Mouse (Mus musculus) liver (tissue): ENCODE measurements around the gene Dhh.
"Not testable (repeated sequence)": the region's sequence is repeated elsewhere in the genome, so short reads cannot be mapped to it uniquely, and the experiment has no call there.

ENCODE experiments used
- DNase-seq: peaks from one replicate; pipeline ENCODE4 v3.0.0-alpha.2; 2020; ENCODE audit warnings: mixed read lengths

The Dhh gene

DNA sequence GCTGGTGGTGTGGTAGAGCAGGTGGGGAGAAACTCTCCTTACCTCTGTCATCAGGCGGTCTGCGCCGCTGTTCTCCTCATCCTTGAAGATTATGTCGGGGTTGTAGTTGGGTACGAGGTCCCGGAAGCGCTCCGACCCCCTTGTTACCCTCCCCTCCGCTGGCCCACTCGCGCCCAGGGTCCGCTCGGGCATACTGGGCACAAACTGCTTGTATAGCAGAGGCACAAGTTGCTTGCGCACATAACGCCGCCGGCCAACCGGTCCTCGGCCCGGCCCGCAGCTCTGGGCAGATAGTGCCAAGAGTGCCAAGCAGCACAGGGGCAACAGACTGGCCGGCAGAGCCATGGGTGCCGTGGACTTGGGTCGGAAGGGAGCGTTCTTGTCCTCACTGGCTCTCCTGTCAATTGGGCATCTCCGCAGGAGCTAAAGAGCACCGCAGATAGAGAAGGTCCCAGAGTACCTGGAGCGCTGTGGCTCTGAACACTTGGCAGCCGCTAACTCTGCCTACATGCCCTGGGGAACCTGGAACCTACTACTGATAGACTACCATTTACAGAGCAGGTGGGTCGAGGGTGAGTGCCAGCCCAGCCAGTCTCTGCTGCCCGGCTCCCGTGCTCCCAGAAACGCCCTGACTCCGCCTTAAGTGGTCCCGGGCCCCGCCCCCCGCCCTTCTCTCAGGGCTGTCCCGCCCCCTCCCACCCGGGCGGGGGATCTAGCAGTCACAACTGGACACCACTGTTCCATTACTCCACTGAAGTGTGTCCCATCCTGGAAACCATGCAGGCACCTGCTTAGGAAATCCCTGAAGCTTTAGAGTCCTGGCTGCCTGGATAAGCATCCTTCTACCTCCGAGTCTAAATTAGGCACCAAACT lies at the start of gene Dhh:
Gene Dhh, minus strand, starts transcription at position 613 of the 873 bp plus-strand sequence.
- DNase-seq = peak; percentile 41

DNA sequence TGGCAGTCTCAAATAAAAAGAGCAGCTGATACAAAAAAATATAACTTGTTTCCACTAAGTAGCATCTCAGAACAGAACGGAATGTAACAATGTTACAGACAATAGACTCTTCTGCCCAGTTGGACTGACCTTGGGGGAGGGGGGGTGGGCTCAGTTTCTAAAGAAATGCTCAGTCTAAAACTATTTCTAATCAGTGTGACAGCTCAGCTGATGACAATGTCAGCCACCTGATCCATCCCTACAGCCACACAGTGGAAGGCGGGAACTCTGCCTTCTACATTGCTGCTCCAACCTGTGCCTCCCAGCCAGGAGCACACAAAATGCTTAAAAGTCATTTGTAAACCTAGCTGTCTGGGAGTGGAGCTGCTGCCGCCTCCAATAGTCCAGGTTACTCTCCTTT lies 49.5 kb upstream of the Dhh start:
- no peak for DNase-seq

DNA sequence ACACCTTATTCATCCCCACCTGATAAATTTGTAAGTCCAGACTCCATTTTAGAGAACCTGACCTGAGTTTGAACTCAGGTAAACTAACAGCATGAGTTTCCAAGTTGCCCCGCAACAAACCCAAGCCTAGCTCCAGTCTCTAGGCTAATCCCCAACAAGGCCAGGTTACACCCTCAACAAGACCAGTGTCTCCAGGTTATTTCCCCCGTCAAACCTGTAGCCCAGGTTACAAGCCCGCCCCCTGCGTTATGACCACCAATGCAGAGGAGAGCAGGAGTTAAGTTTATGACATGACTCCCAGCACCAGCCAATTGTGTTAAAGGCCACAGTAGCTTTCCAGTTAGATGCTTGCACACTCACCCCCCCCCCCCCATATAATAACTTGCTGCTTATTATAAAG lies 44.8 kb upstream of the Dhh start:
- DNase-seq = no peak

DNA sequence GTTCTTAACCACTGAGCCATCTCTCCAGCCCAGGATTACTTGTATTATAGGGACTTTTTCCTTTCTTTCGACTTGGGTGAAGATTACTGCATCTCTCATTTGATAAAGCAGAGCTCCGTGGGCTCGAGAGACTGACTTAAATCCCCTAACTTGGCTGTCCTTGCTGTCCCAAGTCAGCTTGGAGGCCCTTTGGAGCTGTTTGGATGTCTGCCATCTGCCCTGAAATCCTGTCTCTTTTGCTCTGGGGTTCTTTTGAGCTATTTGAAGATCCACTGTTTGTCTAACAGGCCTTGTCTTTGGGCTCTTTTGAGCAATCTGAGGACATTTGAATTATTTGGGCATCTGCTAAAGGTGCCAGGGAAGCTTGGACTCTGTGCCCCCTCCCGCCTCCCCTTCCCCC lies 43.7 kb upstream of the Dhh start:
- no peak for DNase-seq

DNA sequence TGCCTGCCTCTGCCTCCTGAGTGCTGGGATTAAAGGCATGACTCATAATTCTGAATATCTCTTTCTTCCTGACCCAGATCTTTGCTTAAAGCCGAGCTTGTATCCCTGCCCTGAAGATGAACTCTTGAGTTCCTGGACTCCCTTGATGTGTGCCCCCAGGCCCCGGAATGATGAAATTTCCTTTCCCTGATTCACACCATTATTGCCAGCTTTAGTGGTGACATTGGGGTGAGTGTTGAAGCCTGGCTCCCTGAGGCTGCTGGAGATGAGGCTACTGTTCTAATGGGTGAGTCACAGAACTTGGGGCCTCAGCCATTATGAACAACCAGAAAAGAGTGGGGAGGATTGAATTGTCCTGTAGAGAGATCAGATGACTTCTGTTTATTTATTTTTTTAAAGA lies 43.2 kb upstream of the Dhh start:
- DNase-seq = no peak

DNA sequence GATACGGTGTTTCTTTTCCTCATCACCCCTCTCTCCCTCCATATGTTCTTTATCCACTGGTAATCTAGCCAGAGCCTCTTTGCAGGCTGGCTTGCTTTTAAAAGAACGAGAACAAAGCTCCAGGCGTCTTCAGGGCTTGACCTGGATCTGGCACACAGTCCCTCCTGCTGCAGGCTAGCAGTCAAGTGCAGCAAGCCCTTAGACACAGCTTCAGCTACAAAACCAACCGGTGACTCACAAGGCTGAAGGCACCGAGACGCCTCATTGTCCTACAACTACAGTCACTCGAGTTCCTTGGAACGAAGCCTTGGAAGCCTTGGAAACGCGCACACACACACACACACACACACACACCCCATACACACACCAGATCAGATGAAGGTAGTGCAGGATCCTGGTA lies 42.5 kb upstream of the Dhh start:
- no peak for DNase-seq

DNA sequence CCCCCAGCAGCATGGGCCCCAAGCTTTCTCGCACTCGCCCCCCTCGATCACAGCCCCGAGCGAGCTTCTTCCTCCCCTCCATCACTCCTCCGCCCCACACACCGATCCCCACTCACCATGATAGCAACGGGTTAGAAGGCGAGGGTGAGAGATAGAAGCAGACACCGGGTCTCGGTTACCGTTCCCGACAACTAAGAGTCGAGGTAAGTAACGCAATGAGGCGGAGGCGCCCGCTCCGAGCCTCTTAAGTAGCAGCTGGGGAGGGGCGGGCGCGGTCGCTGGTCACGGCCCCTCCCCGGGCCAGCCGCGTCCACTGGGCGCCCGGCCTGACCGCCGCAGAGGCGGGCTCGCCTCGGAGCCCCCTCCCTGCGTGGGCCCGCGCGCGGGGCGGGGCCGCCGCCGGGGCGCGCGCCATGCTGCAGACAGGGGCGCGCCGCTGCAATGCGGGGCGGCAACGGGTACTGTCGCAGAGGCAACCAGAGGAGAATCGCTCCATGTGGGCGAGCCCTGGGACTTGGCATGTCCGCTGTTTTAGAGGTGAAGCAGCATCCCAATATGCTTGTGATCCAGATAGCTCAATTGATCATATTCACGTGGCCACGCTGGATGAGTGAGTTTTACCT lies 36.0 kb upstream of the Dhh start, which contains the start of gene Tuba1b:
Gene Tuba1b, minus strand, starts transcription at position 349 of the 623 bp plus-strand sequence.
- peak; percentile 94 for DNase-seq

DNA sequence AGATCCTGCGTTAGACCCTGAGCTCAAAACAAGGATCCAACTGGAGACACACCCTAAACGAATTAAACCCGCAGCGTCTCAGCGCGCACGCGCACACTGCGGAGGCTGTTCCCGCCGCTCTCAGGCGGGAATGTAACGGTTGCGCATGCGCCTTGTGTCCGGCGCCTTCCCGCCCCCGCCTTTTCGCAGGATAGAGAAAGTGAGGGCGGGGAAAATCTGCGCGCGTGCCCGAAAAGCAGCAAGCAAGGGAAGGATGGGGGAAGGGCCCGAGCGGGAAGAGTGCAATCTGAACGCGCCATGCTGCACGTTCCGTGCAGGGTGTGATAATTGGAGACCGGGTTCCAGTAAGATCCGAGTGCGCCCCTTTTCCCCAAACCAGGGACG lies 35.5 kb upstream of the Dhh start:
- DNase-seq = peak; percentile 97

DNA sequence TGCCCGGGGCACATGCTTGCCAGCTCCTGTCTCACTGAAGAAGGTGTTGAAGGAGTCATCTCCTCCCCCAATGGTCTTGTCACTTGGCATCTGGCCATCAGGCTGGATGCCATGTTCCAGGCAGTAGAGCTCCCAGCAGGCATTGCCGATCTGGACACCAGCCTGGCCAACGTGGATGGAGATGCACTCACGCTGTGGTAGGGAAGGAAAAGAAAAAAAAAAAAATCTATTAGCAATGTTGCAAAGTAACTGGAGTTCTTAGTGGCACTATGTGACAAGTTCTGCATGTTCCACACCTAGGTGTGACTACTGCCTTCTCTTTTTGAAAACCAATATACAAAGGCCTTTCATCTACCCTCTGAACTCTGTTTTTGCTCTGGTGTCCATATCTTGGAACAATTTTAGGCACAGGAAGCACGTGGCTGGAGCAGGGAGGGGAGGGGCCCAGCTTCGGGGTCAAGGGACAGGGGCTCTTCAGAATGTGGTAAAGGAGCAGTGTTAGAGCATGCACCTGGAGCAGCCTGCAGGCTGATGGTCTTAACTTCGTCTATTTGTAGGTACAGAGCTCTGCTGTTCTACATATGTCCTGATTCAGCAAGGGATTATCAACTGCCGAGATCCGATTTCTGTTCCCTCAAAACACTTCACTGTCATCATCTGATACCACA lies 34.8 kb upstream of the Dhh start:
- DNase-seq = peak; percentile 41

DNA sequence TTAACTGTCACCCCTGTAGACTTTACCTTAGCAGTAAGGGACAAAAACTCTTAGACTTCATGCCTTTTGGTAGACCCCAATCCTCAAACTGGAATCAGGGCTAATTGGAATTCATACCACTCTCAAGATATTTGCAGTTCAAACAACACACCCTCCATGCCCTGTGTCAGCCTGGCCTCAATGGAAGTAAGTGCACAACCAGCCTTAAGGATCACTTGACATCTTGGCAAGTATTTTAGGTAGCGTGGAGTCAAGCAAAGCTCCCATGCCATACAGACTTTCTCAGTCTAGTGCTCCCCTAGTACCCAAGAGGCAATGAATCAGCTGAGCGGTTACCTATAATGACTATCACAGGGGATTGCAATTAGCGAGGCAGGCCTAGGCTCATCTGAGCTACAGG lies 32.7 kb upstream of the Dhh start:
- DNase-seq = no peak

DNA sequence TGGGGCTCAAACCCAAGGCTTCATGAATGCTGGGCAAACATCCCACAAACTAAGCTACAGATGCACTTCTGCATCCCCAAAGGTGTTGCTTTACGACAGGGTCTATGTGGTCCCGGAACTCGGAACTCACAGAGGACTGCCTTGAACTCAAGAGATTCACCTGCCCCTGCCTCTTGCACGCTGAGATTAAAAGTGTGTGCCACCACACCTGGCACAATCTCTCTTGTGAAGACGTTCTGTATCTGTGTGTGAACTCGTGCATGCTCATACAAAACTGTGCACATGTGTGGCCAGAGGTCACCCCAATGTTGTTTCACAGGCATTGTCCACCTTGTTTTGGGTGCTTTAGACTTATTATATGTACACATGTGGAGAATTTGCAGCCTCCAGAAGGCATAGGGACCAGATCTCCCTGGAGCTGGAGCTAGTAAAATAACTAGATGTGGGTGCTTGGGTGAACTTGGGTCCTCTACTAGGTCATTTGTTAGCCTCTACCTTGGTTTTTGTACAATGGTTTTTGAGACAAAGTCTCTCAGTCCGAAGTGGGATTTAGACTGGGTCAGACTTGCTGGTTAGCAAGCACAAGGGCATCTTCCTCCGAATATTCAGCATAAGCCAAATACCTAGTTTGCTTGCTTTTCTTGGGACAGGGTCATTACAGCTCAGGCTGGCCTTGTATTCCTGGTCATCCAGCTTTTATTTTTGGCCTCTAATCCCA lies 31.8 kb upstream of the Dhh start:
- DNase-seq = no peak

DNA sequence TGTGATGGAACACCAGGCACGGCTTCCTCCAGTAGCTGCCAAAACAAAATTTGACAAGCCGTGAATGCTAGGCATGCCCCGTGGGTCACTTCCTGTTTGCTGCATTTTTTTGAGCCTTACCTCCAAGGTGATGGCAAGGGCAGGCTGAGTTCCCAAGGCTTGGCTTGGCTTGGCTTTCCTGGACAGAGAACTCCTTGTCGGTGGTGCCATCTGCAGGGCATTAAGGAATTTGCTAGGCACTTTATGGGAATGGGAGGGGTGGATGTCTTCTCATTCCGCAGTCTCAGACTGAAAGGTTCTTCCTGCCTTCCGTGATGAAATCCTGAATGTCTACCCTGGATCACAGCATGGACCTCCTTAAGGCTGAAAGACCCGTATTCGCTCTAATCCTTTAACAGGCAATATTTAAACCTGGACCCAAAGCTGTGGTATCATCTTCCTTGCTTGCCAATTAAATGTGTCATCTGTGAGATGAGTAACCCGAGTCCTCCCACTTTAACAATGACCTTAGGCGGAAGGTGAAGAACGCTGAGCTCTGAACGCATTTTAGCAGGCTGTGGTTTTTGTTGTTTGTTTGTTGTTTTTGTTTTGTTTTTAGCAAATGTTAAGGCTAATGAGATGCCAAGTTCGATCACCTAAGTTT lies 30.4 kb upstream of the Dhh start:
- peak; percentile 52 for DNase-seq

DNA sequence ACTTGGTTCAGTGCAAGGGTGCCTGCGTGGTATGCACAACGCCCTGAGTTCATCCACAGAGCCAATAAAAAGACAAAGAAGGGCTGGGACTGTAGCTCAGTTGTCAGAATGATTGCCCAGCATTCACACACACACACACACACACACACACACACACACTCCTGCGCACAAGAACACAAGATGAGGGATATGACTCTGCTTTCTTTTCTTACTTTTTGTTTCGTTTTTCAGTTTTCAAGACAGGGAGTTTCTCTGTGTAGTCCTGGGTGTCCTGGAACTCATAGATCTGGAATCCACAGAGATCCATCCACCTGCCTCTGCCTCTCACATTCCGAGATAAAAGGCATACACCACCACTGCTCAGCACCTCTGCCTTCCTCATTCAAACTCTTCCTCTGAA lies 29.2 kb upstream of the Dhh start:
- no peak for DNase-seq

DNA sequence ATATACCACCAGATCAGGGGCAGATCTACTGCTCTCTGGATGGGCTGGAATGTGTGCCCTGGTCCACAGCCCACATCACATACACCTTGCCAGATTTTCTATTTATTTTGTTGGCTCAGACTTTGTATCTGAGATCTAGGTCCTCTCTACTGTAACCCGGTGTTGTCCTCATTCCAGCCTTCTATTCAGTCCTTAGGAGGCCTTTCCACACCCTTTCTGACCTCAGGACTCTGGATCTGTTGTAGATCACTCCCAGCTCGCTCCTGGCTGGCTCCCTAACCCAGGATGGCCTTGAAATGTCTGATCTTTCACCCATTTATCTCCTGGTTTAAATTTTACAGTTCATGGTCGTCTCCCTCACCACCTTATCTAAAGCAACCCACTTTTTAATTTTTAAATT lies 26.3 kb upstream of the Dhh start:
- DNase-seq = no peak

DNA sequence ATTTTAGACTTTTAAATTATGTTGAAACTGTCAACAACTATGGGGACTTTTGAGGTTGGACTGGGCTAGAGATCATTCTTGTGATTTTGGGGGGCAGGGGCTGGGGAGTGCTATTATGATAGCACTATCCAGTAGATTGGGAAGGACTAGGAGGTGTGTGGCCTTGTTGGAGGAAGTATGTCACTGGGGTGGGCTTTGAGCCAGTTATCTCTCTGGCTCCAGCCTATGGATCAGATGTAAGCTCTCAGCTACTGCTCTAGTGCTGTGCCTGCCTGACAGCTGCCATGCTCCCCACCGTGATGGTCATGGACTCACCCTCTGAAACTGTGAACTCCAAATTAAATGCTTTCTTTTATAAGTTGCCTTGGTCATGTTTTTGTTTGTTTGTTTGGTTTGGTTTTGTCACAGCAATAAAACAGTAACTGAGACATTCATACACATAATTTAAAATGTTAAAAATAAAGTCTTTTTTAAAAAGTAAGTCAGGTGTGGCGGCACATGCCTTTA lies 24.7 kb upstream of the Dhh start:
- DNase-seq = no peak

DNA sequence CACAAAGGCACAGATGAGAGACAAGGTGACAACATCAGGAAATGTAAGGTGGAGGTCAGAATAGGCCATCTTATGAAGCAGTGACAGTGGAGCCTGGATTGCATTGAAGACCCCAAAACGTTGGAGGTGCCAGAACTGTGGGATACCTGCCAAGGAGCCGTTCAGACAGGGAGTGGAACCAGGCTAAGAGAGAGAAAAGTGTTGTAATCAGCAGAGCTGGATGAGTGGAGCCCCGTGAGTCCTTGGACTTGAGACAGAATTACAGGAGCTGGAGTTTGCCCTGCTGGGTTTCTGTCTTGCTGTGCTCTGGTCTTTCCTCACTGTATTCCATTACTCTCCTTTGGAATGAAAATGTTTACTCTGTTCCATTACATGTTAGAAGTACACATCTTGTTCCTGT lies 24.2 kb upstream of the Dhh start:
- DNase-seq = no peak

DNA sequence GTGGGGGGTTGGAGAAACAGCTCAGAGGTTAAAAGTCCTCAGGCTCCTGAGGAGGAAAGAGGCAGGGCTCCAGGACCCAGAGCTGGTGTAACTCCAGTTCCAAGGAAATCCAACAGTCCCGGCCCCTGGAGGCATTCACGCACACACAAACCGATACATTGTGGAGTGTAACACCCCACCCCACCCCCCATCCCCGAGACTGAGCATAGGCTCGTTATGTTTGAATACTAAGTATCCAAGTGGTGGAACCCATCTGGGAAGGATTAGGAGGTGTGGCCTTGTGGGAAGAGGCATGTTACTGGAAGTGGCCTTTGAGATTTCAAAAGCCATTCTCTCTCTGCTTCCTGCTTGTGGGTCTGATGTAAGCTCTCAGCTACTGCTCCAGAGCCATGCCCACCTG lies 23.2 kb upstream of the Dhh start:
- DNase-seq = no peak

DNA sequence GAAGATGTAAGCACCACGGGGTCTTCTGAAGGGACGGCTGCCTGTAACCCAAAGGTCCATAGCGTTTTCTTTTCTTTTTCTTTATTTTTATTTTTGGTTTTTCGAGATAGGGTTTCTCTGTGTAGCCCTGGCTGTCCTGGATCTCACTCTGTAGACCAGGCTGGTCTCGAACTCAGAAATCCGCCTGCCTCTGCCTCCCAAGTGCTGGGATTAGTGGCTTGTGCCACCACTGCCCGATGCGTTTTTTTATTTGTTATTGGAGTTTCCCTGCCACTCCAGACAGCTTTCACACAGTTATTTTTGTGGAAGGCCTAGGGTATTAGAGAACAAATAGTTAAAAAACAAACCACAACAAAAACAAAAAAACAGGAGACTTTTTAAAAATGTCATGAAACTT lies 20.2 kb upstream of the Dhh start:
- not testable (repeated sequence) for DNase-seq

DNA sequence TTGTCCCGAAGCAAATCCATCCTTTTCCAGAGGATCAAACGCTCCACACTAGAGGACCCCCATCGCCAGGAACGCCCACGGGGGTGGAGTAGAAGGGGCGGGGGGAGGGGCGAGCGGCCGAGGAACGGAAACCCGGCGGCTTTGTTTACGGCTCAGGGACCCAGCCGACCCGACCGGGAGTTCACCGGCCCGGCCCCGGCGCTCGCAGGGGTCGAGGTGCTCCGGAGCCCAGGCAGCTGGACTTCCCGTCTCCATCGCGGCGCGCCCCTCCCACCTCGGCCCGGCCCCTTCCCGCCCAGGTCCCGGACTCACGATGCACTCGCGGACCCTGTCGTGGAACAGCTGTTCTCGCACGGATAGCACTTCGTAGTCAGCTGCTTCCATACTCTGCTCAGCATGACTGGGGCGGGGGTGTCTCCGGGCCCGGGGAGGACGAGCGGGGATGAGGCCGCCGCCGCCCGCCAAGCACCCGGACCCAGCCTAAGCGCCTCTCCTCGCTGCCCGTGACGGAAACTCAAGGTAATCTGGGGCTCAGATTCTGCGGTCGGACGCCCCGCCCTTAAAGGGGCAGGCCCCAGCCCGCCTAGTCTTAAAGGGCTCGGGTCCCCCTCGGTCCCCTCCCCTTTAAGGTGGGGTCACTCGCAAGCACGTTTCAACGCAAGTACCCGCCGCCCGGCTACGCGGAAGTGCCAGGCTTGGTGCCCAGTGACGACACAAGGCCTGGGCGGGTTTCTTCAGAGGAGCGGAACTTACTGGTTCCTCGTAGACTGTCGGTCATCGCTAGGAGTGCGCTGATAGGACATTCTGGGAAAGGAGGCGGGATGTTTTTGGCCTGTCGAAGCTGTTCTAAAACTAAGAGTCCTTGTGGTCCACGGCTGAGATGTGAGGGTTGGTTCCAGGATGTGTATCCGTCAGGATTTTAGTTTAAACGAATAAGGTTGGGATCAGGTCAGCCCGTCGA lies 19.5 kb upstream of the Dhh start, which contains the start of gene Lmbr1l:
Gene Lmbr1l, minus strand, starts transcription at position 694 of the 961 bp plus-strand sequence.
- peak; percentile 98 for DNase-seq

DNA sequence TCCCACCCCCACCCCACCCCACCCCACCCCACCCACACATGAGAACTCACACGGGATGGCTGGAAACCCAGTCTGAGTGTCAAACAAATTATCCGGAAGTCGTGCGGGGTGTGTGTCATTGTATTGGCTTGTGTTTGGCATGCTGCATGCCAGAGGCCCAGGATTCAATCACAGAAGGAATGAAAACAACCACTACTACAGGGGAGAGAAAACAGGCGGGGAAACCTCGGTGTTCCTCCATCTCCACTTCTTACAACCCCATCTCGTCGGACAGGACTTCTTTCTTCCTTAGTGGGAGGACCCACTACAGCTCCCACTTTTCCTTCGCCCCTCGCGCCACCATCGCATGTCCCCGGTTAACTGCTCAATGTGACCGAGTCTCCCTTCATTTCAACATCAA lies 18.8 kb upstream of the Dhh start:
- DNase-seq = no peak

DNA sequence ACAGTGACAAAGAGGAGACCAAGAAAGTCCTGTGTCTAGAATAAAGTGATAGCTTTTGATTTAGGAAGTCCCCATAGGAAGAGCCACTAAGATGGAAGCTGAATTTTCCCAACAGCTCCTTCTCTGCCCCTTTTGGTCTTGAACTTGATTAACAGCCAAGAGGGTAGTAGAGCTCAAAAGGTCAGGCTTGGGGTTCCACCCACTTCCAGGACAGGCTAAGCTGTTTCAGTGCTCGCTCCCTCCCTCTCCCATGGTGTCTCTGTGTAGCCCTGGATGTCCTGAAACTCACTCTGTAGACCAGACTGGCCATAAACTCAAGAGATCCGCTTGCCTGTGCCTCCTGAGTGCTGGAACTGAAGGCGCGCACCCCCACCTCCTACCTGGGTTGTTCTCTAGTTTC lies 17.7 kb upstream of the Dhh start:
- no peak for DNase-seq
